Mouse (Mus musculus) heart, postnatal 10 days (tissue): Measurements from ENCODE around the gene Ndufs5. TPM values are rescaled to one million over a fixed set of nuclear protein-coding genes. Genes with fewer than 3 reads are reported as not detected.
A peak's percentile ranks its signal among the peaks of the same experiment; 100 is the strongest.

Source experiments
- DNase-seq, 2 experiments: peaks; one replicate each; pipeline ENCODE4 v3.0.0; 2021
- intact Hi-C: fragments of 180-260 bp; cut with DNase I; formaldehyde crosslinking; loops from one replicate; pipeline ENCODE4 v1.15.1; 2025
- total RNA-seq, 2 experiments: library from RNA; stranded (reverse); gene quantifications; 2 replicates each; pipeline ENCODE4 v1.2.3; 2021

Ndufs5 gene
- total RNA-seq, 2 experiments from 2014 or later, result 334 to 374 TPM

DNA sequence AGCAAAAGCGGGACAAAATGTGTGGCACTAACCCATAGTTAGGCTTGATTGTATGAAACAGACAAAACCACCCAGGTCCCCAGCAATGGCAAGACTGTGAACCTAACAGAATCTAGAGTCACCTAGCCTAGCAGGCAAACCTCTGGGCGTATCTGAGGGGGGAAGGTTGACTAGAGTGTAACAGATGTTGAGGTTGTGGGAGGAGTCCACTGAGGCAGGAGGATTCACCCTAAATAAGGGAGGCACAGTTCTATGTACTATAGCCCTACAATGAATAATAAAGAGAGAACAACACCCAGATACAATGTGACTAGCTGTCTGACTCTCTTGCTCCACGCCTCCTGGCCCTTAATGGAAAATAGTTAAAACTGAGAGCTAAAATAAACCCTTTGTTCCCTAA lies 25.9 kb downstream of the Ndufs5 start:
- DNase-seq, result no peak
- intact Hi-C loops, result no loop called here

DNA sequence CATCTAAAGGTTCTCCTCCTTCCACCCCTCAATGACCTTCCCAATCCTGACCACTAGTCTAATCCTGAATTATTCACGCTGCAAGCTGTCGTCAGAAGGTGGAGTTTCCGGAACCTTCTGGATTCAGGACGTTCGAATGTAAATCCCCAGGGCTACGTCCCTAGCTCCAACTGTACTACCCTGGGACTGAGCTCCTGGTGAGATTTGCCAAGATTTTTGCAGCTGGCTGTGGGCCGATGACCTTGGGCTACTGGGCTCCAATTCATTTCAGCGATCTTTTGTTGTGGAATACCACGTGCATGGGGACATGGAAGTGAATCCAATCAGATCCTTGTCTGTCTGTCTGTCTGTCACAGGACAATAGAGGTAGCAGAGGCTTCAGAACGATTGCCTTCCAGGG lies 27.7 kb downstream of the Ndufs5 start:
- peak in 1 of 2 experiments; percentile 27 for DNase-seq

GRCm38 (mm10) chr4:123687025-123687781 lies 30.8 kb downstream of the Ndufs5 start:
- intact Hi-C loops, result no loop called here
- DNase-seq, result peak; percentile 61 to 69

More for the DNA sequence above, 27.7 kb downstream of the Ndufs5 start:
- intact Hi-C loops, result no loop called here

- intact Hi-C loops, result no loop called here
- peak in 1 of 2 experiments; percentile 17 for DNase-seq
These were observed 31.5 kb downstream of the Ndufs5 start for GRCm38 (mm10) chr4:123686368-123687024.

- intact Hi-C loops, result no loop called here
- DNase-seq, result no peak
These were observed 32.3 kb downstream of the Ndufs5 start for GRCm38 (mm10) chr4:123685506-123686242.

GRCm38 (mm10) chr4:123685046-123685445 lies 33.0 kb downstream of the Ndufs5 start:
- intact Hi-C loops, result no loop called here
- no peak for DNase-seq

DNA sequence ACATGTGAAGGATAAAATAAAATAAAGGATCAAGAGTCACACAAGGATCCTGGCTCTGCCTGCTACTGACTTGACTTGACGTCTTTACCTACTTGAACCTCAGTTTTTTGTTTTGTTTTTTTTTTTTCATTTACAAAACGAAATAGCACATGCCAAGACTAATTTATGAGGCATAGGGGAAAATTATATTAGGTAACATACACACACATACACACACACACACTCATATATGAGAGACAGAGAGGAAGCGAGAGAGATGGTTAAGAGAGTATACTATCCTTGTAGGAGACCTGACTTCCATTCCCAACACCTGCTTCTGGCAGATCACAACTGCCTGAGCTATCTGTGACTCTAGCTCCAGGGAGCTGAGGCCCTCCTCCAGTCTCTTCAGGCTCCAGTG lies 33.7 kb downstream of the Ndufs5 start, which contains the start of gene Macf1:
Macf1 (minus strand) TSS at position 101 of the 400 bp plus-strand sequence.
- no peak for DNase-seq
- intact Hi-C loops, result no loop called here

GRCm38 (mm10) chr4:123682291-123682690 lies 35.7 kb downstream of the Ndufs5 start:
- intact Hi-C loops, result no loop called here
- no peak for DNase-seq

- intact Hi-C loops, result no loop called here
- DNase-seq, result peak; percentile 26 to 43
These were observed 37.0 kb downstream of the Ndufs5 start for GRCm38 (mm10) chr4:123680962-123681361.

- peak; percentile 18 to 42 for DNase-seq
- intact Hi-C loops, result no loop called here
These were observed 40.8 kb downstream of the Ndufs5 start for GRCm38 (mm10) chr4:123677060-123677804.

DNA sequence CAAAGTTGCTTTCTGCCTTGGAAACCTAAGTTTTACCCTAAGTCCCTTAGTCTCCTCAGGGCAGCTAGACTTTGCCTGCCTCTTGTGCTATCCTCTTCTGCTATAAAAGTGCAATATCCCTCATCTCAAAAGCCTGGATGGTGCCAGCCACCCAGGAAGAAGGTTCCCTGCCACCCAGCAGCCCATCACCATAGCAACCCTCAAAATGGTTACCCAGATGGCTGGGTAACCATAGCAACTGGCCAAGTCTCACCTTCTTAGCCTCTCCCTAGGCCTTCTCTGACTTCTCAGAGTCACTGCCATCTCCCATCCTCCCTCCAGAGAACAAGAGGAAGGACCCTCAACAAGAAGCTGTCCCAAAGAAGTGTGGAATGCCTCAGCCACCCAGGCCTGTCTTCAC lies 47.4 kb downstream of the Ndufs5 start:
- intact Hi-C loops, result no loop called here
- DNase-seq, result no peak

DNA sequence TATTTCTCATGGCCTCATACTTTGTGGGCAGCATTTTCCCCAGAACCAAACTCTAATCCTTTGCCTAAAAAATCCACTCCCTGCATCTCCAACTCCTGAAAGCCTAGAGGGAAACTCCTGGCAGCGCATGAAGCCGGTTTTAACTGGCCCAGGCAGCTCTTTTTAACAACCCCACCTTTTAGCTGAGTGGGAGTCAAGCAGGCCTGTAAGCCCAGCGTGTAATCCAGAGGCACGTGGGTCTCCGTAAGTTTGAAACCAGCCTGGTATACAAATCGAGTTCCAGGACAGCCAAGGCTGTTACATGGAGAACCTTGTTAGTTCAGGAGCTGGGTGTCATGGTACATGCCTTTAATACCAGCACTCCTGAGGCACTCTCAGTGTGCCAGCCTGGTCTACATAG lies 48.3 kb downstream of the Ndufs5 start:
- intact Hi-C loops, result no loop called here
- DNase-seq, result no peak

- DNase-seq, result peak; percentile 87 to 92
- intact Hi-C loops, result loop anchor here (1.0 kb wide), 2 partner anchors 79 to 132 kb away; no protein-coding TSS in a partner anchor
These were observed 50.6 kb downstream of the Ndufs5 start for GRCm38 (mm10) chr4:123667260-123667867.

DNA sequence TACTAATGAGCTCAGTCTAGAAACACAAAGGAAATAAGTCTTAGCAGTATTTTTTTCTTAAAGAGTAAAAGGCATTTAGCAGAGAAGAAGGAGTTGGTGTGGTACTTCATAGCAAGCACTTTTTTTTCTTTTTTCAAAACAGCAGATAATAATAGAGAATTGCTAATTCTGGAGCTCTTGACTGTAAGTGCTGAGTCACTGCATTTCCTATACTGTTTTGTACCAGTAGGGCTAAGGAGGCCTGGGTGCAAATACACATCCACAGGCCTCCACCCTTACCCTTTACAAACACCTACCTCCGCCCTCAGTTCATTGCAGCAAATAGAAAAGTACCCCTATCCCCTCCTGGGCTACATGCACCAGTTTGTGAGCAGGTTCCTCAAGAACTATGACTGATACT lies 51.5 kb downstream of the Ndufs5 start:
- no peak for DNase-seq
- intact Hi-C loops, result no loop called here

DNA sequence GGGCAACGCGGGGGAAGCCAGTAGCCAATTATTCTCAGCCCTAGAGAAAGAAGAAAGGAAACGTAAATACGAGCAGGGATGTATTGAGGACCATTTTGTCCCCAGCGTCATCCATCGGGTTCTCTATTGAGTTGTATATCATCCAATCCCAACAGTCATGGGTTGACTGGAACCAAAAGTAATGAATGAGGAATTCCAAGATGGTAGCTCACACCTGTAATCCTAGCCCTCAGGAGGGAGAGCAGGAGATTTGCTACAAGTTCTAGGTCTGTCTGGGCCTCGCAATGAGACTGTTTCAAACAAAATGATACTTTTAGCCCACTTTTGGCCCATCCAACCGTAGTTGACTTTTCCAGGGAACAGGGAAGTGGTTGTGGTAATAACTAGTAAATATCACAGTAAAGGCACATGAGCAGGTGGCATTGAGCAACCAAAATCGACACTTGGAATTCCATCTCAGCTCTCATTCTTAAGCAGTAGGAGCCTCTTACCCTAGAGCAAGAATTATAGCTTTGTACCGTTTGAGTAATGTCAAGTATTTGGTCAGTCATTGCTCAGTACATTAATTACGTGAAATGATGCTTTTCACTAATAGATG lies 52.2 kb downstream of the Ndufs5 start:
- no peak for DNase-seq
- intact Hi-C loops, result no loop called here

GRCm38 (mm10) chr4:123664951-123665661 lies 52.9 kb downstream of the Ndufs5 start:
- intact Hi-C loops, result no loop called here
- peak; percentile 64 to 68 for DNase-seq

DNA sequence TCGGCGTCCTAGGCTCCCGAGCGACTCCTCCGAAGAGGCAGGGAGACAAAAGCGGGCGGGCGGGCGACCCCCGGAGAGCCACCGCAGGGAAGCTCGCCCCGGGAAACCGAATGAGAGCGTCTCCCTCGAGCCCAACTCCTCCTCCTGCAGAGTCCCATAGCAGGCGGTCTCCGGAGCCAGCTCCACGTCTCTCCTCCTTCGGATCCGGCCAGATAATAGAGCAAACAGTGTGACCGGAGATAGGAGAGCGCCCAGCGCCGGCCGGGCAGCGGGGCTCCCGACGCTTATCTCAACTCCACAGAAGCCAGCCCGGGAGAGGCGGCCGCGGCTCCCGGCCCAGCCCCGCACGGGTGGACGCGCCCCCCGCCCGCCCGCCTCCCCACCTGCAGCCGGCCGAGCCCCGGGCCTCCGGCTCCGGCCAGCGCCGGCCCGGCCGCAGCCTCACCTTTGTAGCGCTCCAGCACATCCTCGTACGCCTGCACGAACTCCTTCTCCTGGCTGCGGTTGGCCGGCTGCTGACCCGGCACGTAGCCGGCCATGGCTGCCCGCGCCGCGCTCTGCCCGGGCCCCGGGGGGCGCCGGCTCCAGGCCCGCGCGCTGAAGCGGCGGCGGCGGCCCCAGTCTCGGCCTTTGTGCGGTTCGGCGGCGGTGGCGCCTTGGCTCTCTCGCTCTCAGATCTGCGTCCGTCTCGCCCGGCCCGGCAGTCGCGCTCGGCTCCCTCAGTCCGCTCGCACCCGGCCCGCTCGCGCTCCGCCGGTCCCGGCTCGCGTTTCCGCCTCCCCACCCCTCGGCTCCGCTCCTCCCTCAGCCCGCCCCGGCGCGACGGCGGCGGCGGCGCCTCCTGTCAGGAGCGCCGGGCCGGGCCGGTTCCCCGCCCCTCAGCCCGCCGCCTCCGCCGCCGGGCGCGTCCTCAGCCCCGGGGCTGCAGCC lies 53.7 kb downstream of the Ndufs5 start:
- intact Hi-C loops, result no loop called here
- peak; percentile 75 to 83 for DNase-seq

DNA sequence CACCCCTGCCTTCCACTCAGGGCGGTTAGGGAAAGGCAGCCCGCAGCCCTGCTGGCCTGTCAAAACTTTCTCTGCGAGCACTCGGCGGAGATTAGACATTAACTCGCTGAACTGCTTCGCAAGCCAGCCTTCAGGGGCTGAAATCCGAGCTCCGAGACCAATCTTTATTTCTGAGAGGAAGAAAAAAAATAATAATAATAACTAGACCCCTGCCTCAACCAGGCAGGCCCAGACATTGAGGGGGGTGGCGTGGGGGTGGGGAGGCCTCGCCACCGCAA lies 54.4 kb downstream of the Ndufs5 start:
- intact Hi-C loops, result loop anchor here (1.0 kb wide), 1 partner anchor 30 kb away; no protein-coding TSS in a partner anchor
- DNase-seq, result peak; percentile 38 to 46
